8 mouse cellular contexts compared by ENCODE assay signal in the genomic region with DNA sequence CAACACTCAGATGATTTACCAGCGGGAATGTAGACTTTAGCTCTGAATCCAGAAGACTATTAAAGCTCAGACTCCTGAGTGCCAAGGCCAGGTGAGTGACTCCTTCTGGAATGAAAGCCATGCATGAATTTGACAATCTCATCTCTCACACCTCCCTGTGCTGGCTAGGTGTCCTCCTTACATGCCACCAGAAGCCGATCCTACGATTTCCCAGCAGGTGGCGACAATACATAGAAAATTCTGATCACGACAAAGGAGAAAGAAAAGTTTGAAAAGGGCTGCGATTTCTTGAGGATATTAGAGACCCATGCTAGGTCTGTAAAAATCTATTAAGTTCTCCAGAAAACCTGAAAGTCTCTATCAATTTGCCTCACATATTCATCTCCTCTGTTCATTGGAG.
DNase-seq lines count a peak whose midpoint lies in the region; ATAC-seq and TF ChIP-seq lines count a peak whose summit lies in the region.
"Had no signal": no experiment of that assay in that cellular context is flagged by ENCODE, and none has a peak within 500 bp of the region (broad histone marks: within the 10 kb centered on the region; RNA-seq: fewer than 3 reads in every experiment).

No protein-coding gene starts in this region.

- TF ChIP-seq RAD21 in MEL (IDR thresholded peaks at IDR 0.05; ENCODE audit: low read depth, low read length), result peak; percentile 13

- H3K36me3 ChIP-seq in MEL (ENCODE audit: control insufficient read depth in 1 of 2, insufficient read depth in 2 of 2, low read length in 2 of 2), result no peaks in the 10 kb centered on the region
- H3K36me3 ChIP-seq in embryonic facial prominence, embryonic 14.5 days (ENCODE audit: control insufficient read depth, insufficient read depth, low read length), result no peaks in the 10 kb centered on the region
- H3K36me3 ChIP-seq: lung, embryonic 15.5 days had no signal

- no peak for TF ChIP-seq EP300 in MEL (IDR thresholded peaks at IDR 0.05; ENCODE audit: low read depth in 1 of 2, low read length in 2 of 2)

- no peak overlapping the region for H3K4me2 ChIP-seq in embryonic facial prominence, embryonic 14.5 days (ENCODE audit: low read depth, low read length)
- H3K4me2 ChIP-seq: lung, embryonic 15.5 days had no signal

- no peaks in the 10 kb centered on the region for H3K4me1 ChIP-seq in MEL (ENCODE audit: control insufficient read depth in 1 of 2, insufficient read depth in 2 of 2, low read length in 2 of 2)
- peaks cover 12% of the 10 kb centered on the region; the same call in 1 of the 2 replicates for H3K4me1 ChIP-seq in embryonic facial prominence, embryonic 14.5 days (ENCODE audit: control insufficient read depth, insufficient read depth, low read length)

- no peaks in the 10 kb centered on the region for H3K27me3 ChIP-seq in MEL (ENCODE audit: control insufficient read depth in 1 of 2, insufficient read depth in 2 of 2, low read length in 2 of 2)
- H3K27me3 ChIP-seq in embryonic facial prominence, embryonic 14.5 days (replicated peaks; ENCODE audit: control insufficient read depth, insufficient read depth, low read length), result no peaks in the 10 kb centered on the region
- H3K27me3 ChIP-seq: lung, embryonic 15.5 days had no signal

- no peak overlapping the region for H3K4me3 ChIP-seq in MEL (ENCODE audit: control insufficient read depth in 1 of 2, insufficient read depth in 1 of 2, low read depth in 2 of 2, low read length in 2 of 2)
- H3K4me3 ChIP-seq in embryonic facial prominence, embryonic 14.5 days (ENCODE audit: low read depth, low read length), result no peak overlapping the region
- H3K4me3 ChIP-seq: lung, embryonic 15.5 days had no signal

- no peak overlapping the region for H3K27ac ChIP-seq in MEL (ENCODE audit: control insufficient read depth, low read depth, low read length)
- no peak overlapping the region for H3K27ac ChIP-seq in embryonic facial prominence, embryonic 14.5 days (replicated peaks; ENCODE audit: low read depth, low read length)
- H3K27ac ChIP-seq: lung, embryonic 15.5 days had no signal

- intact Hi-C loops in heart, postnatal 36 days (cut with DNase I), result loop anchor here (1.0 to 5.0 kb wide), 4 partner anchors 81 to 705 kb away; a partner anchor contains a TSS

- no peak for TF ChIP-seq POLR2A in MEL (IDR thresholded peaks at IDR 0.05; ENCODE audit: control insufficient read depth in 1 of 2, insufficient read depth in 1 of 2, low read depth in 1 of 2, low read length in 2 of 2, poor library complexity in 1 of 2)

- WGBS in embryonic facial prominence, embryonic 14.5 days, result 8% methylated on average over 6 of the region's 6 CpGs

- no peaks in the 10 kb centered on the region for H3K9me3 ChIP-seq in MEL (replicated peaks; ENCODE audit: insufficient read depth, low read length)
- H3K9me3 ChIP-seq in embryonic facial prominence, embryonic 14.5 days (ENCODE audit: control insufficient read depth, low read length), result no peaks in the 10 kb centered on the region
- H3K9me3 ChIP-seq: lung, embryonic 15.5 days had no signal

- peak; percentile 58; the same call in 1 of the 2 replicates for ATAC-seq in embryonic facial prominence, embryonic 14.5 days (ENCODE audit: low read depth)

- H3K9ac ChIP-seq in MEL (ENCODE audit: control insufficient read depth, low read depth, low read length, poor library complexity, severe bottlenecking), result no peak overlapping the region
- H3K9ac ChIP-seq in embryonic facial prominence, embryonic 14.5 days (ENCODE audit: low read depth, low read length), result no peak overlapping the region
- H3K9ac ChIP-seq: lung, embryonic 15.5 days had no signal

- no peaks in the 10 kb centered on the region for H3K79me2 ChIP-seq in MEL (ENCODE audit: control insufficient read depth, insufficient read depth, low read length, poor library complexity)

- DNase-seq in MEL (ENCODE audit: low read depth, low spot score), result peak; percentile 6
- peak; percentile 78 for DNase-seq in adrenal gland, postnatal 10 days
- peak; percentile 81 for DNase-seq in embryonic facial prominence, embryonic 14.5 days (ENCODE audit: low spot score)
- peak; percentile 62 to 68 for DNase-seq in heart, postnatal 36 days
- peak; percentile 65 for DNase-seq in layer of hippocampus, adult 9-11 months
- peak; percentile 74 for DNase-seq in lung, postnatal 25 days (ENCODE audit: low spot score)
- DNase-seq in right cerebral cortex, postnatal 14 days, result peak; percentile 67

- peak in 2 of 3 experiments; percentile 5 to 22; a peak in 1 of 6 replicates for TF ChIP-seq CTCF in MEL (IDR thresholded peaks at IDR 0.05 in 2 of 3, conservative IDR thresholded peaks at IDR 0.05 in 1 of 3; ENCODE audit: control insufficient read depth in 1 of 3, insufficient read depth in 1 of 3, low read depth in 2 of 3, low read length in 3 of 3, poor library complexity in 1 of 3, severe bottlenecking in 1 of 3)

TF ChIP-seq in MEL, 35 proteins besides CTCF, POLR2A, EP300 and RAD21:
- no peak for TF ChIP-seq MYC (IDR thresholded peaks at IDR 0.05; ENCODE audit: low read depth, low read length)
- peak; percentile 20; the same call in 1 of the 2 replicates for TF ChIP-seq SMC3 (IDR thresholded peaks at IDR 0.05; ENCODE audit: low read depth, low read length)

Comparison
In these comparisons a context has a peak if more than half of its experiments do, and no peak if none do; other contexts are left out.
1. DNase-seq: peak in every context shown above with its lines; median percentile 81 in embryonic facial prominence, embryonic 14.5 days; 78 in adrenal gland, postnatal 10 days; 74 in lung, postnatal 25 days; 67 in right cerebral cortex, postnatal 14 days; 65 in heart, postnatal 36 days; 65 in layer of hippocampus, adult 9-11 months; 6 in MEL.